In genomic region chr5:66881901-66882341, GRCm38 (mm10) we compare ENCODE assay signal across 17 mouse cellular contexts.
DNase-seq lines count a peak whose midpoint lies in the region; ATAC-seq lines count a peak whose summit lies in the region.
"Had no signal": no experiment of that assay in that cellular context is flagged by ENCODE, and none has a peak within 500 bp of the region (broad histone marks: within the 10 kb centered on the region; RNA-seq: fewer than 3 reads in every experiment).

No protein-coding gene starts in this region.

- H3K4me2 ChIP-seq in lung, embryonic 15.5 days: no peak overlapping the region
- H3K4me2 ChIP-seq in neural tube, embryonic 13.5 days: no peak overlapping the region
- H3K4me2 ChIP-seq: heart, embryonic 12.5 days; intestine, embryonic 15.5 days; kidney, embryonic 15.5 days; midbrain, embryonic 13.5 days had no signal

- H3K36me3 ChIP-seq in lung, embryonic 15.5 days: no peaks in the 10 kb centered on the region
- H3K36me3 ChIP-seq in neural tube, embryonic 13.5 days: no peaks in the 10 kb centered on the region
- H3K36me3 ChIP-seq: heart, embryonic 12.5 days; intestine, embryonic 15.5 days; kidney, embryonic 15.5 days; midbrain, embryonic 13.5 days had no signal

- 27% methylated on average over 3 of the region's 3 CpGs for WGBS in lung, embryonic 15.5 days
- WGBS in neural tube, embryonic 13.5 days: 24% methylated on average over 3 of the region's 3 CpGs

- H3K27ac ChIP-seq in lung, embryonic 15.5 days: peak overlapping the region; percentile 73
- H3K27ac ChIP-seq in neural tube, embryonic 13.5 days (replicated peaks): no peak overlapping the region; the same call in 1 of the 2 replicates
- H3K27ac ChIP-seq: intestine, embryonic 15.5 days; kidney, embryonic 15.5 days; macrophage; midbrain, embryonic 13.5 days had no signal

- ATAC-seq in lung, embryonic 15.5 days (ENCODE audit: borderline replicate concordance, extremely low read depth, low FRiP score, low TSS enrichment): peak; percentile 53; the same call in 1 of the 2 replicates
- ATAC-seq in neural tube, embryonic 13.5 days (ENCODE audit: low read depth): peak; percentile 79
- ATAC-seq: intestine, embryonic 15.5 days; midbrain, embryonic 13.5 days had no signal

- peaks cover 30% of the 10 kb centered on the region; the same call in 1 of the 2 replicates for H3K4me1 ChIP-seq in lung, embryonic 15.5 days
- peaks cover 10% of the 10 kb centered on the region; the same call in 1 of the 2 replicates for H3K4me1 ChIP-seq in neural tube, embryonic 13.5 days (replicated peaks)
- H3K4me1 ChIP-seq: intestine, embryonic 15.5 days; midbrain, embryonic 13.5 days had no signal

- no peaks in the 10 kb centered on the region; the same call in 1 of the 2 replicates for H3K9me3 ChIP-seq in lung, embryonic 15.5 days
- 0 out of 2 replicates have a peak, but pooled peaks cover 15% of the 10 kb centered on the region for H3K9me3 ChIP-seq in neural tube, embryonic 13.5 days

- H3K4me3 ChIP-seq in lung, embryonic 15.5 days: no peak overlapping the region
- no peak overlapping the region for H3K4me3 ChIP-seq in neural tube, embryonic 13.5 days
- H3K4me3 ChIP-seq: heart, embryonic 12.5 days; intestine, embryonic 15.5 days; kidney, embryonic 15.5 days; midbrain, embryonic 13.5 days had no signal

- DNase-seq in lung, adult 18-20 months: peak; percentile 61 to 75
- no peak for DNase-seq in lung, postnatal 14 days
- peak; percentile 59 for DNase-seq in embryo, embryonic 11 days
- no peak for DNase-seq in cerebellum, adult 18-20 months
- no peak for DNase-seq in cerebellum, postnatal 36 days
- DNase-seq in frontal cortex, postnatal 14 days (ENCODE audit: low spot score in 2 of 2): no peak
- DNase-seq: cerebellum, adult 9-11 months; gastrocnemius, postnatal 36 days; right cerebral cortex, postnatal 14 days; thymus, postnatal 4 days had no signal

- no peak overlapping the region for H3K9ac ChIP-seq in lung, embryonic 15.5 days
- H3K9ac ChIP-seq in neural tube, embryonic 13.5 days: no peak overlapping the region
- H3K9ac ChIP-seq: heart, embryonic 12.5 days; intestine, embryonic 15.5 days; kidney, embryonic 15.5 days; midbrain, embryonic 13.5 days had no signal

- no peaks in the 10 kb centered on the region for H3K27me3 ChIP-seq in lung, embryonic 15.5 days
- H3K27me3 ChIP-seq in neural tube, embryonic 13.5 days: no peaks in the 10 kb centered on the region
- H3K27me3 ChIP-seq: heart, embryonic 12.5 days; intestine, embryonic 15.5 days; kidney, embryonic 15.5 days; midbrain, embryonic 13.5 days had no signal

Comparison
In these comparisons a context has a peak if more than half of its experiments do, and no peak if none do; other contexts are left out.
1. DNase-seq: peak in lung, adult 18-20 months (2 of 2) and embryo, embryonic 11 days (single experiment); none in lung, postnatal 14 days (single experiment), cerebellum, adult 18-20 months (0 of 2), cerebellum, postnatal 36 days (0 of 2) and frontal cortex, postnatal 14 days (0 of 2).